Mouse (Mus musculus): ENCODE results near the gene Oxsm.

Gene Oxsm

GRCm38 (mm10) chr14:16236466-16236865, 13.1 kb downstream of the Oxsm start:
- DNase-seq, result no peak

DNA sequence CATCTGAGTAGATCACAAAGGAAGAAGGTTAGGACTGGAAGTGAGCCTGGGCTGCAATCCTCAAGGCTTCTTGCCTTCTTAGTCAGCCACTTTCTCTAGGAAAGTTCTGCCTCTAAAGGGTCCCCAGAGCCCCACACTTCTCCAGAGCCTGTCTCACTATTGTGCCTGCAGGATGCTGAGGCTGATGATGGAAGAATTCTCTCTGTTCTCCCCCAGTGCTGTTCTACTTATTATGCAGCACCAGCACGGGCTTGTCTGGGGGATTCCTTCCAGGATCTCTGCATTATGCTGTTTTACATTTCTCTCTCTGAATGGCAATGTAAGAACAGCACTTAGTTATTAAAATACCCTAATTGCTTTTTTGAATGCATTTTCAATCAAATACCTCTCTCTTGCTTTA, 16.1 kb downstream of the Oxsm start:
- no peak for DNase-seq

- no peak for DNase-seq
Measured at GRCm38 (mm10) chr14:16230581-16230980, 19.0 kb downstream of the Oxsm start.

GRCm38 (mm10) chr14:16229395-16229794, 20.2 kb downstream of the Oxsm start:
- DNase-seq, result no peak

- DNase-seq, result no peak
Measured at GRCm38 (mm10) chr14:16219015-16219414, 30.6 kb downstream of the Oxsm start.

DNA sequence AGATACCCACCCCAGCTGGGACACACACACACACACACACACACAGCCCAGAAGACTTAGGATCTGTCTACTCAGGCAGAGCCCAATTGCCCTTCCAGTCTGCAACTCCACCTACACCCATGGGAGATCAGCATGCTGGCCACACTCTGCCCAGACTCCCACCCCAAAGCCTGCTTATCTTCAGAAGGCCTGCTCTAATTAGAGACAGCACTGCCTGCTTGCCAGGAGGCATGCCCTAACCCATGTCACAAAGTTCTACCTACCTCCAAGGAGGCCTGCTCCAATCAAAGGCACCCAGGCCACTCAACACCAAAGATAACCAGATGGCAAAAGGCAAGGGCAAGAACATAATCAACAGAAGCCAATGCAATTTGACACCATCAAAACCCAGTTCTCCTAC, 41.9 kb downstream of the Oxsm start:
- no peak for DNase-seq

GRCm38 (mm10) chr14:16201673-16202072, 47.9 kb downstream of the Oxsm start:
- DNase-seq, result no peak

GRCm38 (mm10) chr14:16200969-16201638, 48.5 kb downstream of the Oxsm start:
- DNase-seq, result peak; percentile 43

- no peak for DNase-seq
Measured at GRCm38 (mm10) chr14:16200220-16200912, 49.2 kb downstream of the Oxsm start.

- DNase-seq, result peak; percentile 21
Measured at GRCm38 (mm10) chr14:16196518-16196917, 53.1 kb downstream of the Oxsm start.

DNA sequence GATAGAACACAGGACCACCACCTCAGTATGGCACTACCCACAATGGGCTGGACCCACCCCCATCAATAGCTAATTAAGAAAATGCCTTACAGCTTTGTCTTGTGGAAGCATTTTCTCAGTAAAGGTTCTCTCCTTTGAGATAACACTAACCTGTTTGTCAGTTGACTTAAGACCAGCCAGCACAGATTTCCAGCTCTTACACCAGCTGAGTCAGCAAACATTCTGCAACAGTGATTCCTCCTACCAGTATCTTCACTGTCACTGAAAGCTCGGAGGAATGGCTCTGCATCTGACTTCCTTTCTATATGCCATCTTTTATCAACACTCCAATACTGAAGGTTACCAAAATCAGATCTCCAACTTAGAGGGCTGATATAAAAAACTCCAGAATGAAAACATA, 54.1 kb downstream of the Oxsm start:
- DNase-seq, result no peak

DNA sequence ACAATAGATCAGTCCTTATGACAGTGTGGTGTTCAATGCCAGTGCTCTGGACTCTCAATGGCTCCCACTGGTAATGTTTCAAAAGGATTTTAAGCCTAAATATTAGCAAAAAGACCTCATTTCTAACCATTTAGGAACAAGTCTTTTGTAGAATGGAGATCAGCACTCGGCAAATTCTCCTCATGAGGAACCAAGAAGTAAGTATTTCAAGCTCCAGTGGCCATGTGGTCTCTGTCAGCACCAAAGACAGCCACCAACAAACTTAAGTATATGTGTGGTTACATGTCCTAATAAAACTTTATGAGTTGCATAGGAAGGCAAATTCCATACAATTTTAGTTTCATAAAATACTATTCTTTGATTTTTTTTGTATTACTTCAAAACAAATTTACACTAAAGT, 55.5 kb downstream of the Oxsm start:
- DNase-seq, result no peak

DNA sequence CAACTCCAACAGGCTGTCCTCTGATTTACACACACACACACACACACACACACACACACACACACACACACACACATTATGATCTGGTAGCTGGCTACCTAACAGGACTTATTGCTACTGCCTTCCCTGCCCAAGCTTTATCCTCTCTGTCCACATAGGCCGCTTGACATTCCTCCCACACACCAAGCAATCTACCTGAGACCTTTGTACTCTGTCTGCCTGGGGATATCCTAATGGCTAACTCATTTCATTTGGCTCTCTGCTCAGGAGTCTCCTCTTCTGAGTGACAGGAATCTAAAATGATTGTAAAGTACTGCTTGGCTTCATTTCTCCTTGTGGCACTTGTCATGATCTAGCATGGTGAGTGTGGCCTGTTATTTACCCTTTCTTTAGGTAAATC, 60.5 kb downstream of the Oxsm start:
- no peak for DNase-seq

All from right cerebral cortex, postnatal 14 days (tissue).